Mouse (Mus musculus): ENCODE data around the gene Hps3. TPM values are rescaled to one million over a fixed set of nuclear protein-coding genes. Genes with fewer than 3 reads are reported as not detected.

Gene Hps3
- total and polyA plus RNA-seq, 2 experiments from 2014 or later = 9.3 to 16.3 TPM

DNA sequence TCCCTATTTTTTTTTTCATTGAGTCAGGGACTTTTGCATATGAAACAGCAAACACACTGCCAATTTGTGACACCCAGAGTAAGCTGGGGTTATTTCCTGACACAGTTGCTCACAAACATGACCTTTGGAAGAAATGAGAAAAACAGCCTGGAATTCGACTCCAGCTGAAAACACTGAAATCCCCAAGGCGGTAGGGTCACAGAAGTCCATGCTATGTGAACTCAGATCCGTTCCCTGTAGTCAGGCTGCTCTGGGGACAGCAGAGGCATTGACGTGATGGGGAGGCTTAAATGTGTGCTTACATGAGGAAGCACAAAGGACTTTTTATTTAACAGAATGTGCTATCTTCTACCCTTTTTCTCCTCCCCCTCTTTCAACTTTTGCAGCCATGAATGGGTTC lies 56.6 kb downstream of the Hps3 start:
- no peaks in the 10 kb centered on the region for H3K9me3 ChIP-seq (ENCODE audit: low read length)
- no peak overlapping the region for H3K9ac ChIP-seq (replicated peaks; ENCODE audit: low read length, poor library complexity, severe bottlenecking)
- TF ChIP-seq CTCF (IDR thresholded peaks at IDR 0.05) = no peak
- no peak for DNase-seq (ENCODE audit: low spot score)
- H3K4me2 ChIP-seq (ENCODE audit: low read depth, low read length, poor library complexity, severe bottlenecking) = no peak overlapping the region
- ATAC-seq (ENCODE audit: low FRiP score) = no peak
- no peaks in the 10 kb centered on the region for H3K27me3 ChIP-seq (ENCODE audit: insufficient read depth, low read length)
- H3K4me3 ChIP-seq (ENCODE audit: low read depth, low read length) = no peak overlapping the region
- no peaks in the 10 kb centered on the region for H3K4me1 ChIP-seq (ENCODE audit: insufficient read depth, low read length)
- 50% methylated on average over 4 of the region's 4 CpGs for WGBS
- no peaks in the 10 kb centered on the region for H3K36me3 ChIP-seq (ENCODE audit: insufficient read depth, low read length)
- H3K27ac ChIP-seq (ENCODE audit: low read depth, low read length) = no peak overlapping the region

DNA sequence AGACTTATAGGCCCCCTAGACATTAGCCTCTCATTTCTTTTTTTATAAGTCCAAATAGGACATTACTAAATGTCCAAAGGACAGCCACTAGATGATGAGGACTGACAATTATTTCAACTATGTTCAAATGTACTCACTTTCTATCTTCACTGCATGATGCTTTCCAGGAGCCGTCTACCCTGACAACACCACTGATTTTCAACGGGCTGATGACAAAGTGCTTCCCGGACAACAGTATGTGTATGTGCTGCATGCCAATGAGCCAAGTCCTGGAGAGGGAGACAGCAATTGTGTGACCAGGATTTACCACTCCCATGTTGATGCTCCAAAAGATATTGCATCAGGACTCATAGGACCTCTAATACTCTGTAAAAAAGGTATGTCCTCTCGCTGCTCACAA lies 69.0 kb downstream of the Hps3 start:
- no peak overlapping the region for H3K9ac ChIP-seq (replicated peaks; ENCODE audit: low read length, poor library complexity, severe bottlenecking)
- no peak for TF ChIP-seq CTCF (IDR thresholded peaks at IDR 0.05)
- no peak overlapping the region for H3K27ac ChIP-seq (ENCODE audit: low read depth, low read length)
- ATAC-seq (ENCODE audit: low FRiP score) (no peak), DNase-seq (ENCODE audit: low spot score) (no peak)
- no peaks in the 10 kb centered on the region for H3K27me3 ChIP-seq (ENCODE audit: insufficient read depth, low read length)
- no peaks in the 10 kb centered on the region for H3K9me3 ChIP-seq (ENCODE audit: low read length)
- no peak overlapping the region for H3K4me2 ChIP-seq (ENCODE audit: low read depth, low read length, poor library complexity, severe bottlenecking)
- WGBS = 60% methylated on average over 4 of the region's 4 CpGs
- H3K4me3 ChIP-seq (ENCODE audit: low read depth, low read length) = no peak overlapping the region
- H3K4me1 ChIP-seq (ENCODE audit: insufficient read depth, low read length) = no peaks in the 10 kb centered on the region
- H3K36me3 ChIP-seq (ENCODE audit: insufficient read depth, low read length) = no peaks in the 10 kb centered on the region

DNA sequence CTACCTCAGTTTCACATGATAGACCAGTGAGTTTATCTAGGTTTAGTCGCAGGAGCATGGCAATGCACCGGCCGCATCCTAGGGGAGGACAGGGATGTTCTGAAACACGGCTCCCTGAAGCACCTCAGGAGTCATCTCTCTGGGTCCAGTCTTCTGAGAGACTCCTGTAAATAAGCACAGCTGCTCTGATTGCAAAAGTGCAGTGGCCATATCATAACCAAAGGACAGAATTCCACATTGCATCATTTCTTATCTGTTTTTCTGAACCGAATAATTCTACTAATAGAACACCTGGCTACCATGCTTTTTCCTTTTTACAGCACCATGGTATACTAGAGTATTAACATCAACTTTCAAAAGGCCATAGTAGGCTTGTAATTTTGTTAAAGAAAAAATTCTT lies 69.9 kb downstream of the Hps3 start:
- 92% methylated on average over 5 of the region's 5 CpGs for WGBS
- H3K4me3 ChIP-seq (ENCODE audit: low read depth, low read length) = no peak overlapping the region
- no peak overlapping the region for H3K9ac ChIP-seq (replicated peaks; ENCODE audit: low read length, poor library complexity, severe bottlenecking)
- TF ChIP-seq CTCF (IDR thresholded peaks at IDR 0.05) = no peak
- H3K9me3 ChIP-seq (ENCODE audit: low read length) = no peaks in the 10 kb centered on the region
- H3K4me2 ChIP-seq (ENCODE audit: low read depth, low read length, poor library complexity, severe bottlenecking) = no peak overlapping the region
- no peak for ATAC-seq (ENCODE audit: low FRiP score)
- no peaks in the 10 kb centered on the region for H3K4me1 ChIP-seq (ENCODE audit: insufficient read depth, low read length)
- H3K36me3 ChIP-seq (ENCODE audit: insufficient read depth, low read length) = no peaks in the 10 kb centered on the region
- no peak overlapping the region for H3K27ac ChIP-seq (ENCODE audit: low read depth, low read length)
- DNase-seq (ENCODE audit: low spot score) = no peak
- no peaks in the 10 kb centered on the region for H3K27me3 ChIP-seq (ENCODE audit: insufficient read depth, low read length)

DNA sequence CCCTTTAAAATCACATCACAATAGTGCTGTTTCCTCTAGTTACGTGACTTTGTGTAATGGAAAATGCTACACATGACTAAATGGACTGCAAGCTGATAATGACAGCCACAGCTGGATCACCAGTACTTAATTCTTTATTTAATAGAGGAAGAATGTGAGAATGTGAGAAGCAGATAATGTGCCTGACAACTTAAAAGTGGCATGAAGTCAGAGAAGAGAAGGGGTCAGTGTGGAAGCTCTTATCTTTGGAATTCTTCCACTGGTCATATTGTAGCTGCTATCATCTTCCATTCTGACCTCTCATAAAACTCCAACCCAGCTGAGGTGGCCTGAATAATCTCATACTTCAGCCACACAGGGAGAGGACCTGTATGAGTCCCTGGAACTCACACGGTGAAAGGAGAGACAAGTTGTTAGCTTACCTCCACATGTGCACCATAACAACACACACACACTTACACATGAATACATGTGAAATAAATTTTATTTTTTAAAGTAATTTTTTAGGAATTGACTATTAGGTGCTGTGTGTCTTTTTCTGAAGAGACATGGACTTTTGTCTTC lies 70.4 kb downstream of the Hps3 start:
- WGBS = 81% methylated on average over 2 of the region's 2 CpGs
- ATAC-seq (ENCODE audit: low FRiP score) = no peak
- Histone ChIP-seq H3K36me3 (ENCODE audit: insufficient read depth, low read length) (no peaks in the 10 kb centered on the region), H3K4me2 (ENCODE audit: low read depth, low read length, poor library complexity, severe bottlenecking) (no peak overlapping the region), H3K9me3 (ENCODE audit: low read length) (no peaks in the 10 kb centered on the region), H3K4me3 (ENCODE audit: low read depth, low read length) (no peak overlapping the region), H3K27me3 (ENCODE audit: insufficient read depth, low read length) (no peaks in the 10 kb centered on the region), H3K9ac (replicated peaks; ENCODE audit: low read length, poor library complexity, severe bottlenecking) (no peak overlapping the region), H3K27ac (ENCODE audit: low read depth, low read length) (no peak overlapping the region), H3K4me1 (ENCODE audit: insufficient read depth, low read length) (no peaks in the 10 kb centered on the region)
- TF ChIP-seq CTCF (IDR thresholded peaks at IDR 0.05) = no peak
- DNase-seq (ENCODE audit: low spot score) = no peak

DNA sequence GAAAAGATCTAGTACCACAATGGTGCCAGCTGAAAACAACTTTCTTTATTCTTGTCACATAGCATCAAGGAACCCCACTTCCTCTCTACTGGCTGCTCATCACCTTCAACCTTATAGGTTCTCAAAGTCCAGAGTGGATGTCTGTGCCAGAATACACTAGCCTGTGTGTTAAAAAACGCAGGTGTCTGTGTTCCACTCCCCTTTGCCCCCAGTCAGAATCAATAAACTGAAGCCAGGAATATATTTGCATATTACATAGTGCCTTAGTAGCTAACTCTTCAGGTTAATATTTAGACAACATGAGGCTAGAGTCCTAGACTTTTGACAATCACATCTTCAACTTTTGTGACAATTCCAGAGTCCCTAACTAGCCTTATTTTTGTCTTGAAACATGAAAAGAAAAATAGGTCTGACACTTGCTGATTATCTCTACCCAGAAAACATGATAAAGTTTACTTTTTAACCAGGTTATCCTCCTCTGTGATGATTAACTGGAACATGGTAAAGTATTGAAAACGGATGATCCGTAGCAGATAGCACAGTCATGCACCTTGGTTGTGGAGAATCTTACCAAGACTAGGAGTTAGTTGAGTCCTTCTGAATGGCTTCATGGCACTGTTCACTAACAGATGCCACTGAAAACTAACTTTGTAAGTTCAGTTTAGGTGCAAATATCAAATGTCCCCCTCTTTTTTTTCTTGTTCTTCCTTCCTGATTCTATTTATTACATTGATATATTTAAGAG lies 72.2 kb downstream of the Hps3 start:
- no peak overlapping the region for H3K4me2 ChIP-seq (ENCODE audit: low read depth, low read length, poor library complexity, severe bottlenecking)
- 84% methylated on average over 3 of the region's 3 CpGs for WGBS
- no peak overlapping the region for H3K9ac ChIP-seq (replicated peaks; ENCODE audit: low read length, poor library complexity, severe bottlenecking)
- H3K4me1 ChIP-seq (ENCODE audit: insufficient read depth, low read length) = no peaks in the 10 kb centered on the region
- no peaks in the 10 kb centered on the region for H3K36me3 ChIP-seq (ENCODE audit: insufficient read depth, low read length)
- no peaks in the 10 kb centered on the region for H3K27me3 ChIP-seq (ENCODE audit: insufficient read depth, low read length)
- H3K27ac ChIP-seq (ENCODE audit: low read depth, low read length) = no peak overlapping the region
- H3K9me3 ChIP-seq (ENCODE audit: low read length) = no peaks in the 10 kb centered on the region
- no peak for TF ChIP-seq CTCF (IDR thresholded peaks at IDR 0.05)
- DNase-seq (ENCODE audit: low spot score) (no peak), ATAC-seq (ENCODE audit: low FRiP score) (no peak)
- H3K4me3 ChIP-seq (ENCODE audit: low read depth, low read length) = no peak overlapping the region

DNA sequence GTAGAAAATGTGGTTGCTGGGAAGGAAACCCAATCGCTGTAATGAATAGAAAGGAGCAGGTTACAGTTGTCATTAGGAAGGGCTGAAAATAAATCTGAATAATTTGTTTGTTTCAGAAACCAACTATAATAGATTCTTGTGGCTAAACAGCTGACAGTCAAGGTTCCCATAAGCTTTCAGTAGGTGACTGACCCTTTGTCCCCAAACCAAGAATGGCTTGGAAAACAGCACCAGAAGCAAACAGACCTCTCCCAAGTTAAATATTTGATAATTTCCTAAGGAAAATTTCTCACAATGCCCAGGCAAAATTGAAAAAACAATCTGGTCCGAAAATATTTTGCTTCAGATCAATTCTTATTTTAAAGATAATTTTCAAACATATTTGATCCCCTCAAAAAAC lies 73.8 kb downstream of the Hps3 start:
- H3K4me2 ChIP-seq (ENCODE audit: low read depth, low read length, poor library complexity, severe bottlenecking) = no peak overlapping the region
- H3K27me3 ChIP-seq (ENCODE audit: insufficient read depth, low read length) = no peaks in the 10 kb centered on the region
- TF ChIP-seq CTCF (IDR thresholded peaks at IDR 0.05) = no peak
- H3K36me3 ChIP-seq (ENCODE audit: insufficient read depth, low read length) = no peaks in the 10 kb centered on the region
- no peak overlapping the region for H3K4me3 ChIP-seq (ENCODE audit: low read depth, low read length)
- no peak overlapping the region for H3K27ac ChIP-seq (ENCODE audit: low read depth, low read length)
- no peaks in the 10 kb centered on the region for H3K4me1 ChIP-seq (ENCODE audit: insufficient read depth, low read length)
- H3K9me3 ChIP-seq (ENCODE audit: low read length) = no peaks in the 10 kb centered on the region
- no peak for DNase-seq (ENCODE audit: low spot score)
- ATAC-seq (ENCODE audit: low FRiP score) = no peak
- no peak overlapping the region for H3K9ac ChIP-seq (replicated peaks; ENCODE audit: low read length, poor library complexity, severe bottlenecking)
- WGBS = 91% methylated on average over 2 of the region's 2 CpGs
